Mouse (Mus musculus): ENCODE data around the gene Plekha5. TPM values are rescaled to one million over a fixed set of nuclear protein-coding genes. Genes with fewer than 3 reads are reported as not detected.

Gene Plekha5
- polyA plus RNA-seq, 1 experiment from 2014 or later, result 30.1 TPM

GRCm38 (mm10) chr6:140613822-140614221 lies 190.0 kb downstream of the Plekha5 start:
- ATAC-seq, result no peak
- Histone ChIP-seq H3K4me2 (ENCODE audit: low read depth, low read length) (no peak overlapping the region), H3K4me3 (ENCODE audit: low read length) (no peak overlapping the region), H3K4me1 (ENCODE audit: control insufficient read depth, insufficient read depth, low read length) (no peaks in the 10 kb centered on the region), H3K27ac (ENCODE audit: low read length) (no peak overlapping the region), H3K9ac (ENCODE audit: low read depth, low read length) (no peak overlapping the region), H3K27me3 (replicated peaks; ENCODE audit: control insufficient read depth, insufficient read depth, low read length) (no peaks in the 10 kb centered on the region), H3K9me3 (ENCODE audit: control insufficient read depth, low read length) (no peaks in the 10 kb centered on the region), H3K36me3 (ENCODE audit: control insufficient read depth, insufficient read depth, low read length) (no peaks in the 10 kb centered on the region)
- 84% methylated on average over 3 of the region's 3 CpGs for WGBS

GRCm38 (mm10) chr6:140614711-140615110 lies 190.9 kb downstream of the Plekha5 start:
- WGBS, result 72% methylated on average over 11 of the region's 11 CpGs
- no peak overlapping the region for H3K4me3 ChIP-seq (ENCODE audit: low read length)
- no peak overlapping the region for H3K9ac ChIP-seq (ENCODE audit: low read depth, low read length)
- H3K4me2 ChIP-seq (ENCODE audit: low read depth, low read length), result no peak overlapping the region
- no peaks in the 10 kb centered on the region for H3K36me3 ChIP-seq (ENCODE audit: control insufficient read depth, insufficient read depth, low read length)
- H3K9me3 ChIP-seq (ENCODE audit: control insufficient read depth, low read length), result no peaks in the 10 kb centered on the region
- no peaks in the 10 kb centered on the region for H3K27me3 ChIP-seq (replicated peaks; ENCODE audit: control insufficient read depth, insufficient read depth, low read length)
- no peaks in the 10 kb centered on the region for H3K4me1 ChIP-seq (ENCODE audit: control insufficient read depth, insufficient read depth, low read length)
- peak; percentile 69 for ATAC-seq
- H3K27ac ChIP-seq (ENCODE audit: low read length), result no peak overlapping the region

- Histone ChIP-seq H3K4me3 (ENCODE audit: low read length) (no peak overlapping the region), H3K27ac (ENCODE audit: low read length) (no peak overlapping the region), H3K36me3 (ENCODE audit: control insufficient read depth, insufficient read depth, low read length) (no peaks in the 10 kb centered on the region), H3K4me1 (ENCODE audit: control insufficient read depth, insufficient read depth, low read length) (peaks cover 9% of the 10 kb centered on the region), H3K27me3 (replicated peaks; ENCODE audit: control insufficient read depth, insufficient read depth, low read length) (no peaks in the 10 kb centered on the region), H3K4me2 (ENCODE audit: low read depth, low read length) (no peak overlapping the region), H3K9ac (ENCODE audit: low read depth, low read length) (no peak overlapping the region), H3K9me3 (ENCODE audit: control insufficient read depth, low read length) (no peaks in the 10 kb centered on the region)
- ATAC-seq, result no peak
- WGBS, result 62% methylated on average over 13 of the region's 13 CpGs
These were observed 196.9 kb downstream of the Plekha5 start for GRCm38 (mm10) chr6:140620531-140621349.

- Histone ChIP-seq H3K4me3 (ENCODE audit: low read length) (no peak overlapping the region), H3K9ac (ENCODE audit: low read depth, low read length) (no peak overlapping the region), H3K9me3 (ENCODE audit: control insufficient read depth, low read length) (no peaks in the 10 kb centered on the region), H3K4me2 (ENCODE audit: low read depth, low read length) (no peak overlapping the region), H3K36me3 (ENCODE audit: control insufficient read depth, insufficient read depth, low read length) (no peaks in the 10 kb centered on the region), H3K4me1 (ENCODE audit: control insufficient read depth, insufficient read depth, low read length) (peaks cover 17% of the 10 kb centered on the region), H3K27ac (ENCODE audit: low read length) (no peak overlapping the region), H3K27me3 (replicated peaks; ENCODE audit: control insufficient read depth, insufficient read depth, low read length) (no peaks in the 10 kb centered on the region)
- WGBS, result 89% methylated on average over 1 of the region's 1 CpGs
- no peak for ATAC-seq
These were observed 197.8 kb downstream of the Plekha5 start for GRCm38 (mm10) chr6:140621622-140622021.

- H3K4me2 ChIP-seq (ENCODE audit: low read depth, low read length), result peak within 1 kb of the TSS; percentile 77
- H3K9me3 ChIP-seq (ENCODE audit: control insufficient read depth, low read length), result no peaks in the 10 kb centered on the region
- H3K4me3 ChIP-seq (ENCODE audit: low read length), result peak within 1 kb of the TSS; percentile 93
- H3K9ac ChIP-seq (ENCODE audit: low read depth, low read length), result peak within 1 kb of the TSS; percentile 98
- peak within 1 kb of the TSS; percentile 96 for H3K27ac ChIP-seq (ENCODE audit: low read length)
- H3K27me3 ChIP-seq (replicated peaks; ENCODE audit: control insufficient read depth, insufficient read depth, low read length), result no peaks in the 10 kb centered on the region
- H3K4me1 ChIP-seq (ENCODE audit: control insufficient read depth, insufficient read depth, low read length), result peaks cover 18% of the 10 kb centered on the region
- H3K36me3 ChIP-seq (ENCODE audit: control insufficient read depth, insufficient read depth, low read length), result no peaks in the 10 kb centered on the region
- 49% methylated on average over 30 of the region's 30 CpGs for WGBS
- ATAC-seq, result no peak; the same call in none of the 2 replicates
These were observed 198.8 kb downstream of the Plekha5 start, which contains the start of gene Aebp2 for GRCm38 (mm10) chr6:140622391-140623225. Gene Aebp2, plus strand, starts transcription at chr6:140622663.

- ATAC-seq, result peak; percentile 93
- peak overlapping the region; percentile 93 for H3K4me3 ChIP-seq (ENCODE audit: low read length)
- H3K4me2 ChIP-seq (ENCODE audit: low read depth, low read length), result peak overlapping the region; percentile 77
- H3K27me3 ChIP-seq (replicated peaks; ENCODE audit: control insufficient read depth, insufficient read depth, low read length), result no peaks in the 10 kb centered on the region
- peaks cover 20% of the 10 kb centered on the region for H3K4me1 ChIP-seq (ENCODE audit: control insufficient read depth, insufficient read depth, low read length)
- H3K9me3 ChIP-seq (ENCODE audit: control insufficient read depth, low read length), result no peaks in the 10 kb centered on the region
- peak overlapping the region; percentile 96 for H3K27ac ChIP-seq (ENCODE audit: low read length)
- peak overlapping the region; percentile 98 for H3K9ac ChIP-seq (ENCODE audit: low read depth, low read length)
- under 1% methylated on average over 102 of the region's 117 CpGs for WGBS
- H3K36me3 ChIP-seq (ENCODE audit: control insufficient read depth, insufficient read depth, low read length), result no peaks in the 10 kb centered on the region
These were observed 199.6 kb downstream of the Plekha5 start for GRCm38 (mm10) chr6:140623226-140624095.

GRCm38 (mm10) chr6:140624096-140625051 lies 200.5 kb downstream of the Plekha5 start:
- Histone ChIP-seq H3K27me3 (replicated peaks; ENCODE audit: control insufficient read depth, insufficient read depth, low read length) (no peaks in the 10 kb centered on the region), H3K4me3 (ENCODE audit: low read length) (peak overlapping the region; percentile 93), H3K27ac (ENCODE audit: low read length) (peak overlapping the region; percentile 96), H3K9ac (ENCODE audit: low read depth, low read length) (peak overlapping the region; percentile 98), H3K9me3 (ENCODE audit: control insufficient read depth, low read length) (no peaks in the 10 kb centered on the region), H3K4me2 (ENCODE audit: low read depth, low read length) (peak overlapping the region; percentile 77), H3K36me3 (ENCODE audit: control insufficient read depth, insufficient read depth, low read length) (no peaks in the 10 kb centered on the region), H3K4me1 (ENCODE audit: control insufficient read depth, insufficient read depth, low read length) (peaks cover 20% of the 10 kb centered on the region)
- WGBS, result 0% methylated on average over 80 of the region's 80 CpGs
- peak; percentile 22 for ATAC-seq

- H3K27ac ChIP-seq (ENCODE audit: low read length), result no peak overlapping the region
- 87% methylated on average over 4 of the region's 4 CpGs for WGBS
- H3K36me3 ChIP-seq (ENCODE audit: control insufficient read depth, insufficient read depth, low read length), result 0 out of 2 replicates have a peak, but pooled peaks cover under 1% of the 10 kb centered on the region
- H3K4me1 ChIP-seq (ENCODE audit: control insufficient read depth, insufficient read depth, low read length), result peaks cover 16% of the 10 kb centered on the region
- ATAC-seq, result no peak
- no peak overlapping the region for H3K4me2 ChIP-seq (ENCODE audit: low read depth, low read length)
- H3K9ac ChIP-seq (ENCODE audit: low read depth, low read length), result no peak overlapping the region
- H3K9me3 ChIP-seq (ENCODE audit: control insufficient read depth, low read length), result no peaks in the 10 kb centered on the region
- no peak overlapping the region for H3K4me3 ChIP-seq (ENCODE audit: low read length)
- H3K27me3 ChIP-seq (replicated peaks; ENCODE audit: control insufficient read depth, insufficient read depth, low read length), result no peaks in the 10 kb centered on the region
These were observed 205.5 kb downstream of the Plekha5 start for GRCm38 (mm10) chr6:140629176-140629859.

Data from intestine, embryonic 16.5 days (tissue).